Mouse (Mus musculus) heart, embryonic 13.5 days (tissue): Measurements from ENCODE around the gene Abhd11. TPM values are rescaled to one million over a fixed set of nuclear protein-coding genes. Genes with fewer than 3 reads are reported as not detected.

ENCODE experiments used
- ATAC-seq: fragments of 200-750 bp; cut with Nextera tagmentation; 2 replicates; pipeline ENCODE4 v1.8.0; 2017; ENCODE audit warnings: moderate TSS enrichment; ENCODE audit not compliant: insufficient number of reproducible peaks, low FRiP score, low TSS enrichment; ENCODE audit errors: extremely low read depth
- H3K27ac ChIP-seq: fragments of 300-500 bp; sonication (generic); replicated peaks from 2 replicates; pipeline ENCODE4 v1.5.1; 2015; ENCODE audit warnings: moderate library complexity, mild to moderate bottlenecking, inconsistent platforms
- H3K27me3 ChIP-seq: fragments of 300-500 bp; sonication (generic); replicated peaks from 2 replicates; pipeline ENCODE4 v1.6.1; 2015; ENCODE audit warnings: mild to moderate bottlenecking, inconsistent platforms
- H3K36me3 ChIP-seq: fragments of 300-500 bp; sonication (generic); 2 replicates; pipeline ENCODE4 v1.6.1; 2015; ENCODE audit warnings: mild to moderate bottlenecking, inconsistent platforms
- H3K4me1 ChIP-seq: fragments of 300-500 bp; sonication (generic); 2 replicates; pipeline ENCODE4 v1.6.1; 2015; ENCODE audit warnings: inconsistent platforms
- H3K4me2 ChIP-seq: fragments of 300-500 bp; sonication (generic); 2 replicates; pipeline ENCODE4 v1.6.1; 2015; ENCODE audit warnings: inconsistent platforms, mild to moderate bottlenecking, moderate library complexity
- H3K4me3 ChIP-seq: fragments of 300-500 bp; sonication (generic); 2 replicates; pipeline ENCODE4 v1.5.1; 2015; ENCODE audit warnings: moderate library complexity, mild to moderate bottlenecking, inconsistent platforms
- H3K9ac ChIP-seq: fragments of 300-500 bp; sonication (generic); 2 replicates; pipeline ENCODE4 v1.6.1; 2015; ENCODE audit warnings: inconsistent platforms, mild to moderate bottlenecking, moderate library complexity
- H3K9me3 ChIP-seq: fragments of 300-500 bp; sonication (generic); 2 replicates; pipeline ENCODE4 v1.6.1; 2016; ENCODE audit warnings: inconsistent platforms
- WGBS: fragments of 180-500 bp; shearing (Covaris S2); methylation state at CpG from one replicate; pipeline ENCODE4 v1.1.7; 2015; ENCODE audit warnings: mixed read lengths; 5-methylcytosine and 5-hydroxymethylcytosine counted together
- polyA plus RNA-seq: library from polyadenylated mRNA; unstranded; fragments of >200 nt; fragmentation: Nextera tagmentation; extraction: Ambion mirVana; gene quantifications from 2 replicates; pipeline ENCODE4 v1.2.1, GENCODE M21; 2015

Gene Abhd11
- polyA plus RNA-seq, 1 experiment from 2014 or later, result 59.1 TPM

- H3K4me3 ChIP-seq, result no peak overlapping the region
- no peak for ATAC-seq
- WGBS, result 6% methylated on average over 7 of the region's 7 CpGs
- peak overlapping the region; percentile 26; the same call in 1 of the 2 replicates for H3K27ac ChIP-seq
- H3K4me1 ChIP-seq, result peaks cover 11% of the 10 kb centered on the region
- H3K9me3 ChIP-seq, result no peaks in the 10 kb centered on the region
- H3K27me3 ChIP-seq, result peaks cover 6% of the 10 kb centered on the region; the same call in 1 of the 2 replicates
- H3K4me2 ChIP-seq, result peak overlapping the region; percentile 25
- no peak overlapping the region for H3K9ac ChIP-seq
- no peaks in the 10 kb centered on the region for H3K36me3 ChIP-seq
These were observed 34.7 kb upstream of the Abhd11 start for GRCm38 (mm10) chr5:134974294-134974693.

- Histone ChIP-seq H3K9me3 (no peaks in the 10 kb centered on the region), H3K4me2 (no peak overlapping the region), H3K4me3 (no peak overlapping the region), H3K4me1 (peaks cover 11% of the 10 kb centered on the region), H3K36me3 (no peaks in the 10 kb centered on the region), H3K27ac (0 out of 2 replicates have a peak overlapping the region, but pooled peaks have one; percentile 26), H3K9ac (no peak overlapping the region), H3K27me3 (peaks cover 6% of the 10 kb centered on the region; the same call in 1 of the 2 replicates)
- no peak for ATAC-seq
- 44% methylated on average over 2 of the region's 2 CpGs for WGBS
These were observed 34.0 kb upstream of the Abhd11 start for GRCm38 (mm10) chr5:134974921-134975320.

DNA sequence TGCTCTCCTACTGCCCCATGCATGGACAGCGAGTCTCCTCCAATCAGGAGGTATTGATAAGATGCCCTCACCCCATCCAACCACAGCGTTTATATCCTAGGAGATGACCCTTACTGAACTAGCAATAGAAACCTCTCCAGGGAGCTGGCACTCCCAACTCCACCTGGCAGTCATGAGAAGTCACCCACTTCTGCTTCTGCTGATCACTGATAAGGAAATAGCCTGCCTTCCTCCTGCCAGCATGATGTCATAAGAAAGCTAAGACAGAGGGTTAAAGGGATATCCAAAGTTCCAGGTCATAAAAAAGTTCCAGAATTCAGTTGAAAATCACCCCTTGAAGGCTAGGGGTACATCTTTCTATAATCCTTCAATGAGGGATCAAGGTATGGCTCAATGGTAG is 32.8 kb upstream of the Abhd11 start:
- Histone ChIP-seq H3K4me3 (no peak overlapping the region), H3K9ac (no peak overlapping the region), H3K9me3 (no peaks in the 10 kb centered on the region), H3K36me3 (no peaks in the 10 kb centered on the region), H3K27me3 (0 out of 2 replicates have a peak, but pooled peaks cover 6% of the 10 kb centered on the region), H3K27ac (no peak overlapping the region), H3K4me2 (no peak overlapping the region), H3K4me1 (peaks cover 12% of the 10 kb centered on the region)
- ATAC-seq, result no peak
- 80% methylated on average over 2 of the region's 2 CpGs for WGBS

DNA sequence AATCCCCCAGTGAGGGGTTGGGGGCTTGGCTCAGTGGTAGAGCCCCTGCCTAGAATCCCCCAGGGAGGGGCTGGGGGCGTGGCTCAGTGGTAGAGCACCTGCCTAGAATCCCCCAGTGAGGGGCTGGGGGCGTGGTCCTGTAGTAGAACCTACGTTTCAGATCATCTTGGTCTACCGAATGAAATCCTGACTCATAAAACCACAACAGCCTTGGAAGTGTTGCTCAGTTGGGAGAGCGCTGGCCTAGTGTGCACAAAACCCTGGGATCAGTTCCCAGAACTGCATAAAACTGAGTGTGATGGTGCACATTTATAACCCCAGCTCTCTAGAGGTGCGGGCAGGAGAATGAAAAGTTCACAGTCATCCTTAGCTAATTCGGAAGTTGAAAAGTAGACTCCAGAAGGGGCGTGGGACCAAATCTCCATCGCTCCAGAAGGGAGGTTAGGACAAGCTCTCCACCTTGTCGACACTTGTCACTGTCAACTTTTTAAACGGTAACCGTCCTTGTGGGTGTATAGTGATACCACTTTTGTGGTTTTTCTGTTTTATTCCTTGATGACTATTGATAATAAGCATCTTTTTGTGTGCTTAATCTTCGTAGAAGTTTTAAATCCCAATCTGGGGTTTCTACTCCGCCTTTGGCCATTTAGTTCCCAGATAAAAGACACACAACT is 32.2 kb upstream of the Abhd11 start:
- Histone ChIP-seq H3K36me3 (no peaks in the 10 kb centered on the region), H3K9me3 (no peaks in the 10 kb centered on the region), H3K9ac (no peak overlapping the region), H3K4me1 (peaks cover 15% of the 10 kb centered on the region), H3K4me2 (no peak overlapping the region), H3K27ac (no peak overlapping the region), H3K27me3 (0 out of 2 replicates have a peak, but pooled peaks cover 6% of the 10 kb centered on the region), H3K4me3 (no peak overlapping the region)
- 67% methylated on average over 14 of the region's 14 CpGs for WGBS
- no peak for ATAC-seq

DNA sequence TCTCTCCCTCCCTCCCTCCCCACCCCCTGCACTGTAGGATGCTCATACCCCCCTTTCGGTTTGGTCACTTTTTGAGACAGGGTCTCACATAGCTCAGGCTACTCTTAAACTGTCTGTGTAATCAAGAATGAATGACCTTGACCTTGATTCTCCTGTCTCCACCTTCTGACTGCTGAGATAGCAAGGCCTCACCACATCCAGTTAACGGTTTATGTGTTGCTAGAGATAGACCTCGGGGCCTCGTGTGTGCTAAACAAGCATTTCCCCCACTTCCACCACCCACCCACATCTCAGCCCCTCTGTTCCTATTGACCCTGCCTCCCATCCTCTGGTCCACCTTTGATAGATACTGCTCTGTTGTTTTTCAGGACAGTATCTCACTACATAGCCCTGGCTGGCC is 31.1 kb upstream of the Abhd11 start:
- Histone ChIP-seq H3K9ac (no peak overlapping the region), H3K27me3 (0 out of 2 replicates have a peak, but pooled peaks cover 6% of the 10 kb centered on the region), H3K4me2 (no peak overlapping the region), H3K9me3 (no peaks in the 10 kb centered on the region), H3K4me1 (peaks cover 15% of the 10 kb centered on the region), H3K4me3 (no peak overlapping the region), H3K27ac (no peak overlapping the region), H3K36me3 (no peaks in the 10 kb centered on the region)
- WGBS, result 41% methylated on average over 4 of the region's 4 CpGs
- no peak for ATAC-seq

- Histone ChIP-seq H3K27me3 (peaks cover 37% of the 10 kb centered on the region), H3K9me3 (no peaks in the 10 kb centered on the region), H3K4me1 (peaks cover 16% of the 10 kb centered on the region), H3K36me3 (no peaks in the 10 kb centered on the region), H3K9ac (no peak overlapping the region), H3K27ac (no peak overlapping the region), H3K4me2 (no peak overlapping the region), H3K4me3 (no peak overlapping the region)
- 50% methylated on average over 10 of the region's 10 CpGs for WGBS
- no peak for ATAC-seq
These were observed 27.8 kb upstream of the Abhd11 start for GRCm38 (mm10) chr5:134981149-134981548.

GRCm38 (mm10) chr5:134983111-134983510 is 25.8 kb upstream of the Abhd11 start:
- Histone ChIP-seq H3K4me2 (no peak overlapping the region), H3K27ac (no peak overlapping the region), H3K9me3 (no peaks in the 10 kb centered on the region), H3K27me3 (peaks cover 56% of the 10 kb centered on the region), H3K4me3 (no peak overlapping the region), H3K36me3 (no peaks in the 10 kb centered on the region), H3K9ac (no peak overlapping the region), H3K4me1 (peaks cover 24% of the 10 kb centered on the region)
- no peak for ATAC-seq
- WGBS, result 94% methylated on average over 1 of the region's 1 CpGs

- Histone ChIP-seq H3K4me2 (no peak overlapping the region), H3K9ac (no peak overlapping the region), H3K9me3 (no peaks in the 10 kb centered on the region), H3K27ac (no peak overlapping the region), H3K4me1 (peaks cover 24% of the 10 kb centered on the region), H3K36me3 (no peaks in the 10 kb centered on the region), H3K4me3 (no peak overlapping the region), H3K27me3 (peaks cover 57% of the 10 kb centered on the region)
- 35% methylated on average over 3 of the region's 3 CpGs for WGBS
- ATAC-seq, result no peak
These were observed 25.2 kb upstream of the Abhd11 start for GRCm38 (mm10) chr5:134983771-134984170.

DNA sequence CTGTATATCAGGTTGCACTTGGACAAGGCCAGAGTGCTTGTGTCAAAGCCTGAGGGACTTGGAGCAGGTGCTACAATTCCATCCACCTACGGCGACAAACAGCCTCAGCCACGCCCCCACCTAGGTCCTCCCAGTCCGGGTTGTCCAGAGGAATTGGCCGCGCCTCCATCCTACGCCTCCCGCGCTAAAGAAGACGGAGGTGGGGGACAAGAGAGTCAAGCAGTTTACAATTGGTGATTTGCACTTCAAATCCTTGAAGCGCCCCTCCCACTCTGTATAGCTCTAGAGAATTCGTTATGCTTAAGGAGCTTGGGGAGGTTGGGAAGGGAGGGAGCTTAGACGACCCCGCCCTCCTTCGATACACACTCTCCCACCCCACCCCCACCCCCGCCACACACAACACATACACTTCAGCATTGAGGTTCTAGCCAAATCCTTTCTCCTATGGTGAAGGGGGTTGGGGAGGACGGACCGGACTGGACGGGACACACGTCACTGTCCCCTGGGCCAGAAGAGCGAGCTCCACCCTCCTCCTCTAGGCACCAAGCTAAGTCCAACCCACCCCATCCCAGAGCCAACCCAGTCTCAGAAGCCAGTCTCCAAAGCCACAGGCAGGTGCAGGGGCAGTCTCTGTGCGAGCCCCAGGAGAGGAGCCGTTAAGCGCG is 23.2 kb upstream of the Abhd11 start, which contains the start of gene Cldn3:
Gene Cldn3 (plus strand): TSS at position 582 of the 665 bp plus-strand sequence.
- Histone ChIP-seq H3K4me1 (peaks cover 29% of the 10 kb centered on the region), H3K27me3 (peaks cover 75% of the 10 kb centered on the region), H3K36me3 (no peaks in the 10 kb centered on the region), H3K9me3 (no peaks in the 10 kb centered on the region), H3K27ac (no peak within 1 kb of the TSS), H3K9ac (peak within 1 kb of the TSS; percentile 62; the same call in 1 of the 2 replicates), H3K4me2 (peak within 1 kb of the TSS; percentile 68), H3K4me3 (peak within 1 kb of the TSS; percentile 46)
- WGBS, result 4% methylated on average over 25 of the region's 25 CpGs
- no peak for ATAC-seq

GRCm38 (mm10) chr5:134986298-134987268 is 22.4 kb upstream of the Abhd11 start:
- Histone ChIP-seq H3K4me1 (peaks cover 25% of the 10 kb centered on the region), H3K4me3 (peak overlapping the region; percentile 46), H3K9me3 (no peaks in the 10 kb centered on the region), H3K27ac (no peak overlapping the region), H3K36me3 (no peaks in the 10 kb centered on the region), H3K4me2 (peak overlapping the region; percentile 68), H3K27me3 (peaks cover 77% of the 10 kb centered on the region), H3K9ac (peak overlapping the region; percentile 62; the same call in 1 of the 2 replicates)
- ATAC-seq, result no peak
- 3% methylated on average over 79 of the region's 79 CpGs for WGBS

GRCm38 (mm10) chr5:134989166-134989565 is 19.8 kb upstream of the Abhd11 start:
- Histone ChIP-seq H3K4me3 (no peak overlapping the region), H3K9ac (no peak overlapping the region), H3K4me1 (peaks cover 25% of the 10 kb centered on the region), H3K27me3 (peaks cover 65% of the 10 kb centered on the region), H3K4me2 (no peak overlapping the region), H3K36me3 (no peaks in the 10 kb centered on the region), H3K9me3 (no peaks in the 10 kb centered on the region), H3K27ac (no peak overlapping the region)
- ATAC-seq, result no peak
- 54% methylated on average over 11 of the region's 11 CpGs for WGBS
